Comparison of ENCODE assay signal across 25 mouse cellular contexts in genomic region chr8:62417549-62417948, GRCm38 (mm10).
A peak's percentile ranks its signal among the peaks of the same experiment; 100 is the strongest.
DNase-seq lines count a peak whose midpoint lies in the region; ATAC-seq and TF ChIP-seq lines count a peak whose summit lies in the region.
"Had no signal": no experiment of that assay in that cellular context is flagged by ENCODE, and none has a peak within 500 bp of the region (broad histone marks: within the 10 kb centered on the region; RNA-seq: fewer than 3 reads in every experiment).

No protein-coding gene starts in this region.

- no peak overlapping the region for H3K4me3 ChIP-seq in heart, embryonic 12.5 days
- H3K4me3 ChIP-seq in lung, postnatal 0 days (ENCODE audit: low read depth, low read length), result no peak overlapping the region
- no peak overlapping the region for H3K4me3 ChIP-seq in stomach, postnatal 0 days (ENCODE audit: low read depth, low read length)
- H3K4me3 ChIP-seq: embryonic facial prominence, embryonic 15.5 days; forebrain, embryonic 10.5 days; heart, embryonic 13.5 days; intestine, embryonic 15.5 days; limb, embryonic 15.5 days; liver, embryonic 15.5 days; neural tube, embryonic 13.5 days had no signal

- H3K27ac ChIP-seq in heart, embryonic 12.5 days (ENCODE audit: poor library complexity, severe bottlenecking), result no peak overlapping the region
- H3K27ac ChIP-seq in lung, postnatal 0 days (ENCODE audit: low read length), result no peak overlapping the region
- no peak overlapping the region for H3K27ac ChIP-seq in stomach, postnatal 0 days (replicated peaks)
- H3K27ac ChIP-seq: embryonic facial prominence, embryonic 15.5 days; forebrain, embryonic 10.5 days; heart, embryonic 13.5 days; hindbrain, embryonic 14.5 days; intestine, embryonic 15.5 days; limb, embryonic 15.5 days; liver, embryonic 15.5 days; neural tube, embryonic 13.5 days had no signal

- H3K9ac ChIP-seq in heart, embryonic 12.5 days, result no peak overlapping the region
- no peak overlapping the region for H3K9ac ChIP-seq in lung, postnatal 0 days (replicated peaks; ENCODE audit: low read depth)
- no peak overlapping the region for H3K9ac ChIP-seq in stomach, postnatal 0 days (ENCODE audit: low read length)
- H3K9ac ChIP-seq: embryonic facial prominence, embryonic 15.5 days; forebrain, postnatal 0 days; heart, embryonic 13.5 days; hindbrain, embryonic 14.5 days; intestine, embryonic 15.5 days; limb, embryonic 15.5 days; liver, embryonic 15.5 days; neural tube, embryonic 13.5 days had no signal

- TF ChIP-seq EP300 in lung, postnatal 0 days (IDR thresholded peaks at IDR 0.05), result no peak
- TF ChIP-seq EP300 in stomach, postnatal 0 days (optimal IDR thresholded peaks at IDR 0.05), result no peak

- H3K4me1 ChIP-seq in heart, embryonic 12.5 days (replicated peaks), result peaks cover 6% of the 10 kb centered on the region
- no peaks in the 10 kb centered on the region for H3K4me1 ChIP-seq in lung, postnatal 0 days (ENCODE audit: insufficient read depth, low read depth, low read length)
- H3K4me1 ChIP-seq in stomach, postnatal 0 days (replicated peaks; ENCODE audit: control insufficient read depth, insufficient read depth), result no peaks in the 10 kb centered on the region
- H3K4me1 ChIP-seq: embryonic facial prominence, embryonic 15.5 days; forebrain, embryonic 10.5 days; intestine, embryonic 15.5 days; limb, embryonic 15.5 days; liver, embryonic 15.5 days; neural tube, embryonic 13.5 days had no signal

- H3K4me2 ChIP-seq in heart, embryonic 12.5 days, result no peak overlapping the region
- H3K4me2 ChIP-seq in lung, postnatal 0 days (replicated peaks; ENCODE audit: low read depth, low read length), result no peak overlapping the region
- no peak overlapping the region for H3K4me2 ChIP-seq in stomach, postnatal 0 days (replicated peaks; ENCODE audit: low read depth)
- H3K4me2 ChIP-seq: embryonic facial prominence, embryonic 15.5 days; heart, embryonic 13.5 days; hindbrain, embryonic 14.5 days; intestine, embryonic 15.5 days; limb, embryonic 15.5 days; liver, embryonic 15.5 days; neural tube, embryonic 13.5 days had no signal

- 22% methylated on average over 6 of the region's 6 CpGs for WGBS in heart, embryonic 12.5 days
- 19% methylated on average over 6 of the region's 6 CpGs for WGBS in lung, postnatal 0 days
- WGBS in stomach, postnatal 0 days, result 27% methylated on average over 6 of the region's 6 CpGs

- DNase-seq in heart, adult 18-20 months, result no peak
- peak; percentile 17 for DNase-seq in lung, postnatal 0 days (ENCODE audit: low spot score)
- DNase-seq in lung, postnatal 4 days, result no peak
- DNase-seq in WW6 (ENCODE audit: low read depth, low spot score), result peak; percentile 57
- DNase-seq in stomach, postnatal 0 days (ENCODE audit: low spot score), result peak; percentile 16
- DNase-seq in gastrocnemius, postnatal 25 days, result no peak
- no peak for DNase-seq in frontal cortex, postnatal 10 days (ENCODE audit: low spot score in 2 of 2)
- DNase-seq: adrenal gland, postnatal 36 days; cerebellum, adult 2 months; forebrain, postnatal 0 days; heart, postnatal 36 days; midbrain, embryonic 14.5 days; right cerebral cortex, postnatal 14 days; spleen, adult 18-20 months; thymus, postnatal 4 days had no signal

- TF ChIP-seq CTCF in lung, postnatal 0 days (IDR thresholded peaks at IDR 0.05), result no peak
- TF ChIP-seq CTCF in stomach, postnatal 0 days (IDR thresholded peaks at IDR 0.05; ENCODE audit: low read depth), result no peak

- H3K9me3 ChIP-seq in heart, embryonic 12.5 days (replicated peaks), result no peaks in the 10 kb centered on the region
- no peaks in the 10 kb centered on the region for H3K9me3 ChIP-seq in lung, postnatal 0 days (ENCODE audit: low read length)
- H3K9me3 ChIP-seq in stomach, postnatal 0 days (ENCODE audit: control insufficient read depth, low read length), result no peaks in the 10 kb centered on the region
- H3K9me3 ChIP-seq: embryonic facial prominence, embryonic 15.5 days; forebrain, embryonic 10.5 days; G1E; heart, embryonic 13.5 days; intestine, embryonic 15.5 days; limb, embryonic 15.5 days; liver, embryonic 15.5 days; neural tube, embryonic 13.5 days had no signal

- peak; percentile 71; the same call in 1 of the 2 replicates for ATAC-seq in heart, embryonic 12.5 days (ENCODE audit: insufficient number of reproducible peaks, low FRiP score)
- ATAC-seq in lung, postnatal 0 days, result peak; percentile 32; the same call in 1 of the 2 replicates
- ATAC-seq in stomach, postnatal 0 days (ENCODE audit: low FRiP score, low TSS enrichment), result no peak
- ATAC-seq: forebrain, postnatal 0 days; intestine, embryonic 15.5 days had no signal

- no peaks in the 10 kb centered on the region for H3K36me3 ChIP-seq in heart, embryonic 12.5 days
- no peaks in the 10 kb centered on the region for H3K36me3 ChIP-seq in lung, postnatal 0 days (ENCODE audit: insufficient read depth, low read length)
- H3K36me3 ChIP-seq in stomach, postnatal 0 days (ENCODE audit: control insufficient read depth, insufficient read depth, low read length), result no peaks in the 10 kb centered on the region
- H3K36me3 ChIP-seq: embryonic facial prominence, embryonic 15.5 days; forebrain, embryonic 10.5 days; G1E; heart, embryonic 13.5 days; intestine, embryonic 15.5 days; limb, embryonic 15.5 days; liver, embryonic 15.5 days; neural tube, embryonic 13.5 days had no signal

- no peaks in the 10 kb centered on the region for H3K27me3 ChIP-seq in heart, embryonic 12.5 days (replicated peaks)
- H3K27me3 ChIP-seq in lung, postnatal 0 days (replicated peaks; ENCODE audit: insufficient read depth, low read length), result no peaks in the 10 kb centered on the region
- H3K27me3 ChIP-seq in stomach, postnatal 0 days (ENCODE audit: control insufficient read depth, insufficient read depth, low read length), result no peaks in the 10 kb centered on the region
- H3K27me3 ChIP-seq: embryonic facial prominence, embryonic 15.5 days; heart, embryonic 13.5 days; intestine, embryonic 15.5 days; limb, embryonic 15.5 days; liver, embryonic 15.5 days; neural tube, embryonic 13.5 days had no signal

Comparison
In these comparisons a context has a peak if more than half of its experiments do, and no peak if none do; other contexts are left out.
1. DNase-seq: peak in lung, postnatal 0 days (single experiment), WW6 (single experiment) and stomach, postnatal 0 days (single experiment); none in heart, adult 18-20 months (0 of 2), lung, postnatal 4 days (0 of 2), gastrocnemius, postnatal 25 days (single experiment) and frontal cortex, postnatal 10 days (0 of 2).